Mouse (Mus musculus) heart, adult 2 months (tissue): ENCODE results near the gene Itgb1.

Experiments
- CTCF ChIP-seq: fragments of 200-600 bp; IDR thresholded peaks from 2 replicates; pipeline ENCODE4 v1.8.1; 2022; ENCODE audit warnings: antibody characterized with exemption, mild to moderate bottlenecking, moderate library complexity
- EP300 ChIP-seq: fragments of 200-500 bp; IDR thresholded peaks from 2 replicates; pipeline ENCODE4 v1.6.1; 2011; ENCODE audit warnings: low read depth, low read length, control low read depth; ENCODE audit not compliant: insufficient read depth
- POLR2A ChIP-seq: fragments of 200-500 bp; IDR thresholded peaks from 2 replicates; pipeline ENCODE4 v1.6.1; 2011; ENCODE audit warnings: mild to moderate bottlenecking, low read depth, low read length, control low read depth; ENCODE audit not compliant: insufficient read depth

- TF ChIP-seq POLR2A (no peak), CTCF (peak; percentile 91), EP300 (no peak)
Measured at GRCm38 (mm10) chr8:128652399-128653109, 32.9 kb upstream of the Itgb1 start.
